Mouse (Mus musculus) ovary, postnatal 10 days (tissue): ENCODE data around the gene Slc16a7.

Source experiments
- DNase-seq: peaks from one replicate; pipeline ENCODE4 v3.0.0; 2022; ENCODE audit warnings: low spot score

Gene Slc16a7

DNA sequence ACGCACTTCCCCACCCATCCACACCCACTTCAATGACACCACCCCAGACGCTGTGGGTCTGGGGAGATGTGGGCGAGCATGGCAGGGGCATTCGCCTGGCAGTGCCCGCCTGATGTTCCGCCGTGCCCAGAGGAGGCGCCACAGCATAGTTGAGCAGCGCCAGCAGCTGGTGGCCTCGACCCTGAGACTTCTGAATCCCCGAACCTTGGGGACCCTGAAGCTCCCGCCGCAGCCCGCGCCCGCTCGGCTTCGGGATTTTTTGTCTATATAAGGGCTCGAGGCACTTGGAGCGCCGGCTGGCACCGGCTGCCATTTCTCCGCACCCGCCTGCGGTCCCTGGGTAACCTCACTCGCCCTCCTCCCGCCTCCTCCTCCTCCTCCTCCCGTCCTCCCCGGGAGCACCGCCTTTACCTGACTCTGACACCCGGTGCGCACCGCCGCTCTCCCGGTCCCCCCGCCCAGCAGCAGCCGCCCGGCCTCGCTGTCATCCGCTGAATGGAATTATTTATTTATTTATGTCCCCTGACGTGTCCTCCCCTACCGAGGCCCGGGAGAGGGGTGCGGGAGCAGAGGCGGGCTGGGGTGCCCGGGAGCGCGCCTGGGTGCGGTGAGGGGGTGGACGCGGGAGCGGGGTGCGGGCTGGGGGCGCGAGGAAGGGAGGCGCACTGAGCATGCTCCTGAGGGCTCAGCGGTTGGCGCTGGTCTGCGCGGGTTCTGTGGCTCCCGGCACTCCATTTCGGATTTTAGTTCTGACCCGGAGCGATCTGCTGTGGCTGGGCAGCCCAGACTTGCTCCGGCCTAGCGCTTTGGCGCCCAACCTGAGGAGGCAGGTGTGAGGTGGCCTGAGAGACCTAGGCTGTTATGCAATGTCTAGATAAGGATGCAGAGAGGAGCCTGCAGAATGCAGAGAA is at the start of gene Slc16a7:
Slc16a7 (minus strand) TSS at position 590 of the 911 bp plus-strand sequence.
- peak; percentile 62 for DNase-seq

DNA sequence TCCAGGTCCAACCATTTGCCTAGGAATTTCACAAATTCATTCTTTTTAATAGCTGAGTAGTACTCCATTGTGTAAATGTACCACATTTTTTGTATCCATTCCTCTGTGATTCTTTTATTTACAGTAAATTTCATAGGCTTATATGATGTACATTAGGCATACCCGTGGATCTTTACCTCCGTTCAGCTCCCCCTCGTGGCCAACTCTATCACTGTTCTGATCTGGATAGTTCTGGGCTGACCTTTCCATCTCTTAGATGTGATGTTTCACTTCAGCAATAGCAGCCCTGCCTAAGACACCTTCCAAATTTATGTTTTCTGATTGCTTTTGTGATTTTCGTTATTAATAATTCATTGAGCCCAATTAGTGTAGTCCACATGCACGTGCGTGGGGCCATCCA is 29.5 kb upstream of the Slc16a7 start:
- DNase-seq: no peak

DNA sequence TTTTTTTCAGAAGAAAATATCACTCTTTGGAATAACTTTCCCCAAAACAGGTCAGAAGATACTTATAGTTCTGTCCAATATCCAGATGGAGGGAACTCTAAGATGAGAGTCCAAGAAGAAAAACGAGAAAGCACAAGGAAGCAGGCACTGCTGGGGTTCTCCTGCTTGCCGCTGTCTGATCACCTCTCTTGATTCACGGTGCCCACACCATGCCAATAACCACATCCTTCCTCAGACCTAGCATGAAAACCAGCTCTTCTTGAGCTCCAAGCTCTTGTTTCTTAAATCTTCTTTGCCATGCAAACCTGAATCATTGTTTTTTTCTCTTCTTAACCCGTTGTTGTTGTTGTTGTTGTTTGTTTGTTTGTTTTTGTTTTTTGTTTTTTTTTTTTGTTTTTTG is 10.5 kb upstream of the Slc16a7 start:
- DNase-seq: no peak

DNA sequence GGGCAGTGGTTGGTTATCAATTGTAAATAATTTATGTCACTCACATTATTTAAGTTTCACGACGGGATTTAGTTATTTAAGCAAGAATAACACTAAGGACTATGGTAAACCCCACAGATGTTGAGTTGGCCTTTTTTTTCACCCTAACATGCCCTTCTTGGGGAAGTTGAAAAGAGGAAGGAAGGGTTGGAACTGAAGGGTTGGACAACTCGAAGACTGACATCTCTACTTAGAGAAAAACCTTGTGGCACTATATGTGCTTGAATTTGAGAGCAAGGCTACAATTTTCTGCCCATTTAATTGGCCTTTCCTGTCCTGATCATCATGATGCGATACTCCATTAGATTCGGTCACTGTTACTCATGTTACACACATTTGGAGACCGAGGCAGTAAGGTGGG is 746 bp upstream of the Slc16a7 start:
- no peak for DNase-seq

DNA sequence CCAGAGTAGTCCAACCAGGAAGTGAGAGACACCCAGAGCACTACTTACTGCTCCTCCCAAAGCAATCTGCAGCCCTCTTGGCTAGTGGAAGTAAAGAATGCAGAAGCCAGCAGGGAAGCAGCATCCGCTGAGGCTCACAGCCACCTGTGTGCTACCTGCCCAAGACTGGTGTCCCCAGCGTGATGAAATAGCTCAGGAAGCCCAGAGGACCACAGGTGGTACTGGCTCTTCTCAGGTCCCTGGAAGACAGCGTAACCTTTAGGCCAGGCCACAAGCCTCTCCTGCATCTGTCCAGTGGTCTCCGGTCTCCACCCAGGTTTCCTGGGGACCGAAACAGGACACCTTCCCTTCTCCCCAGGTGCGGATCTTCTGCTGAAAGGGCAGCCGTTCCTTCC is 787 bp downstream of the Slc16a7 start:
- DNase-seq: no peak

DNA sequence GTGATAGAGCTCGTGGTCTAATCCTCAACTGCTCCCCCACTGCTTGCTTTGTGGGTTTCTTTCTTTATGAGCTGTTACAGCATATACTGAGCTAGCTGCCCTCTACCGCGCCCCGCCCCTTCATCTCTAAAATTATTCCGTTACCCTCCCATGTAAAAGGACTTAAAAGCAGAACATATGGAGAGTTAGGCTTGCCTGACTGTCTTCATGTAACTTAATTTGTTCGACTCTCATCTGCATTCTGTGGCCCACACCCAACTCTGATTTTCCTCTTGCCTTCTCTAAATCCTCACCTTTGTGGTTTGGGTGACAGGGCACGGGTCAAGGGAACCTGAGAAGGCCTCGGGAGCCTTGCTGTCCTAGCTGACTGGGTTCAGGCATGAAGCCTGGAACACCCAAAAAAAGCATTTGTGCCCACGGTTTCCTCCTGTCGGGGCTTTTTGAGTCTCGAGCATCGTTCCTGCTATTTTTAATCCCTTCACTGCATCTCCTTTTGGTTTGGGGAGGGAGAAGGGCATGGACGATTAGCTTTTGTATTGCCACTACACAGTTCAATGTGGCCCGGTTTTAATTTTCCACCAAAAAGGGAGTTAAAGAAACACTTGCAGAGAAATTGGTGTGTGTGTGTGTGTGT is 1.4 kb downstream of the Slc16a7 start:
- no peak for DNase-seq

DNA sequence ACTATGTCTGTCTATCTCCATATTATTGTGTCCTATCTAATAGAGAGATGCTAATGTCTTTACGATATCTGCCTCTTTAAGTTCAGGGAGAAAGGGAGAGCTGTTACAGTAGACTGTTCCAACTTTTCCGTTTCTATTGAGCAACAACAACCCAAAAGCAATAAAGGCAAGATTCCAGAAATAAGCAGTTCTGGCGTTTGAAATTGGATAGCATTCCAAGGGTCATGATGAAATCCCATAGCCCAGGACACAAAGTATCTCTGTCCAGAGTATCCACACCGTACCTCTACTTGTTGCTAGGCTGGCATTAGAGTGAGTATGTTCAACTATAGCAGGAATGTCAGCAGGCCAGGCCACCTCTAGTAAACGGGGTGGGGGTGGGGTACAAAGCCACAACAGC is 13.7 kb downstream of the Slc16a7 start:
- no peak for DNase-seq

DNA sequence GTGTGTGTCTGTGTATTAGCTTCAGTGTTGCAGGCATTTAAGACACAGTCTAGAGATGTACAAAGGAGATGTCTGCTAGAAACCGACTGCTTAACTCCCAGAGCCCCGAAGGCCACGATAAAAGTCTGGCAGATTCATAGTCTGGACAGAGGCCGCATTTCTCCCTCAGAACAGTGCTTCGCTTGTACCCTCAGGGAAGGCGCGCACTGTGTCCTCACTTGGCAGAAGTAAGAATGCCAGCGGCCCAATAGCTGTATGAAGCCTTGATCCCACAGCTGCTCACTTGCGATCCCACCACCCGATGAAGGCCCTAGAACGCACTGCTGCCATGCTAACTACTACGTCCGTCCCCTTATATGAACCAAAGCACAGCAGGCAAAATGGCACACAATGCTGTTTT is 16.6 kb downstream of the Slc16a7 start:
- DNase-seq: no peak

DNA sequence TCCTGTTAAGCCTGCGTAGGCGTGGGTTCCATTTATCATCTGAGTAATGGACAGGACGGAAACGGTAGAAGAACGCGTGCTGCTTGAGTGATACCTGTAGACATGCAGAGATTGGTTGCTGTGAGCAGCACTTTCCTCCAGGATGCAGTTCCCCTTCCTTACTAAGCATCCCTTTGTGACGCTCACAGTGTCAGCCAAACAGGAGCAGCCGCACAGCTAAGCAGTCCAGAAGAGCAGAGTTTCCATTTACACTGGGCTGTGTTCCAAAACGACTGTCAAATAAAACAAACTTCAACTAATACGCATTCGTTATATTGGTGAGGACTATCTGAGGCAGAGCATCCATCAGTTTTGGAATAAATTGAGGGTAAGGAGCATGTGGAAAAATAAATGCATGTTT is 17.8 kb downstream of the Slc16a7 start:
- DNase-seq: no peak

DNA sequence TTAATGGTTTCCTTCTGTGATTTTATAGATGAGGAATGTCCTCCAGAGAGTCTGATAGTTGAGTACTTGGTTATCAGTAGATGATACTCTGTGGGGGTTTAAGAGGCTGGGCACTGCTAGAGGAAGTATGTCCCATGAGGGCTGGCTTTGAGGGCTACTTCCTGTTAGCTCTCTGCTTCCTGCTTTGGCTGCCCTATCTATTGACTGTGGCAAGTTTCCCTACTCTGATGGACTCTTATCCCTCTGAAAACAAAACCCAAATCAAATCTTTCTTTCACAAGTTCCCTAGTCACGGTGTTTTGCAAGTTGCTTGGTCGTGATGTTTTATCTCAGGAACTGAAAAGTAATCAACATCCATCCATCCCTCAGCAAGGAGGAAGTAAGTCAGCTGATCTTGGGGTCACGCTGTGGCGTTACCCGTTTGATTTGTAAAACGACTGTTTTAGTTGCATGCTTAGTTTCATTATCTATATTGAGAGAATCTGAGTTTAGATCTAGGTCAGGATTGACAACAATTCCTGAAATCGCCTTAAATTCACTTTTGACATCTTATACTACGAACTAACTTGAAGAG is 19.1 kb downstream of the Slc16a7 start:
- no peak for DNase-seq

DNA sequence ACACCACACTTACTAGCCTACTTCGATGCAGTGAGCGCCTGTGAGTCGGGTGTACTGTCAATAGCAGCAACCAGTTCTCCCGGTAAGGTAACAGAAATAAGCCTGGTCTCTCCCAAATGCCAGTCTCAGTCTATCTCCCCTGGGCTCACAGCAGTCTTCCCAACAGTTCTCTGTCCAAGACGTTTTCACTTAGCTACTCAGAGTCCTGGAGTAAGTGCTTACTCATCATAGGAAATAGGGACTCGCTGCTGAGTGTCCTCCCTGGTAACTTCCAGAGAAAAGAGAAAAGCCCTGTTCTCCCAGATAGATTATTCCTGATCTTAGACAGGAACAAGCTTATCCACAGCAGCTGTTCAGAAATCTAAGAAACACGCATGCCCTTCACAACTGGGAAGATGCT is 30.8 kb downstream of the Slc16a7 start:
- DNase-seq: no peak

DNA sequence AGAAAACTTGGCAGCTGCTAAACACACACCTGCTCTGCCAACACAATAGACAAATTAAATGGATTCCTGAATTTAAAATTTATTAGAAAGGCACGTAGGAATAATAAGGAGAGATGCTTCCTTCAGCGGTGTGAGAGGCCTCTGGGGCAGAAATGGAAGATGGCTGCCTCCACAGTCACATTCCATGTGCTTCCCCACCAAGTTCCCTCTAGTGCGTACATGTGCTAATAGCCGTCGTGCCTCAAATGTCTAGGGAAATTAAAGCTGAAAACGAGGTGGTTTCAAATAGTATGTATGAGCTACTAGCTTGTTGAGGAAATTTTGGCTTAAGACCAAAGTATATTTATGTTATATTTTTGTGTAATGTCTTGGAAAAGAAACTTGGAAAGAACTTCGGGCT is 36.5 kb downstream of the Slc16a7 start:
- no peak for DNase-seq

DNA sequence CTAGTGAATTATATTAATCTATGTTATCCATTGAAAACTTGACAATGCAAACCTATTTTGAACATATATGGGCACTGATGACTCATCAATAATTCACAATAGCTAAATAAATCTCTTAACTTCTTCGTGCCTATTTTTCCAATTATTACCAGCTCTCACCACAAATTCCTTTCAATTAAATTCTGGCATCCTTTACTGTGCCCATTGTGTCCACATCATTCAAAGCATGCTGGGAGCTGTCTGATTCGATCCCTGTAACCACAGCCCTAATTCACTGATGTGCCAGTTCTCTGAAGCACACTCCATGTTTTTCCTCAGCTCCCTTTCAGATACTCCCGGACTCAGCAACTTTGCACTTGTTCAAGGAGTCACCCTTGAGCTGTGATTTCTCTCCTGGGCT is 41.1 kb downstream of the Slc16a7 start:
- DNase-seq: no peak

DNA sequence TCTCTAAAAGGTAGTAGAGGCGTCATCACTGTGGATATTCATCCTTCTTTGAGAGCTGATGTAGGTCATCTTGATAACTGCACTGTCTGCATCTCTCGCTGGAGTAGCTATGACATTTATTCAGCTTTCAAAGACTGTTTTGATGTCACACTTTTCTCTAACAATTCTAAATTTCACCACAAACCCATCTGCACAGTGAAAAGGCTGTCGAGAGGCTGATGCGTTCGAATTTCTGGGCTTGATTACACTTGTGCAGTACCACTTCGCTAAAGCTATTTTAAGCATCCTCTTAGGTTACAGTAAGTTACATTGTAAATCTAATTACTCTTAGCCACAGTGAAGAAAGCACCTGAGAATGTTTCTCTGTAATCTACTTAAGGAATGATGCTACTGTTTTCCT is 42.1 kb downstream of the Slc16a7 start:
- DNase-seq: no peak

DNA sequence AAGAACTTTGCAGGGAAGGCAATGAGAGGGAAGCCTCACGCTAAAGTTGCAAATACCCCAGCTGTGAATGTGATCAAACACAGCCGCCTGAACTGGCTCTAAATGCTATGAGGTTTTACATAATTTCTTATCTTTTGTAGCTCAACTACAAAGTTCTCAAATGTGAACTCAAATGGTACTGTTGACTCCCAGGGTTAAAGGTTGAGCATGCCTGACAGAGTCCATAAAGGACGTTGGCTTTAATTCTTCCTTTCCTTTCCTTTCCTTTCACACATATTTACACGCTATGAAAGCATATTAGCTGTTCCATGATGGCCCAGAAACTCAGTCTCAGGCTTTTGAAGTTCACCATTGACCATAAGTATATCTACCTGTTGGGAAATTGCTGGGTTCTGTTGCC is 42.9 kb downstream of the Slc16a7 start:
- no peak for DNase-seq

DNA sequence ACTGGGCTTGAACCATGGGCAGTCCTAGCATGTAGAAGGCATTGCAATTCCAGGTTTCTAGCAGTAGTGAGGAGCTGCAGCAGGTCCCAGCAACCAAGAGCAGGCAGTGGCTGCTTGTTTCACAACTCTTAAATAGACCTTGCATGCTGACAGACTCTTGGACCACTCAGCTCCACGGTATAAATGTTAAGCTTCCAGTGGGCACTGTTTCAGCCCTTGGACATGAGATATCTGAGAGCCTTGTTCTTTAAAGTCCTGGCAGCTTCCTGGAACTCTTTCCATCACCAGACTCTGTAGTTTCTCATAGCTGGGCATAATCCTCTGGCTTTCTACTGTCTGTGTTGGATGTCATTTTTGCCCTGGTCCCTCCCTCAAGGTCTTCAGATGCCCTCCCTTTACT is 43.7 kb downstream of the Slc16a7 start:
- DNase-seq: no peak

DNA sequence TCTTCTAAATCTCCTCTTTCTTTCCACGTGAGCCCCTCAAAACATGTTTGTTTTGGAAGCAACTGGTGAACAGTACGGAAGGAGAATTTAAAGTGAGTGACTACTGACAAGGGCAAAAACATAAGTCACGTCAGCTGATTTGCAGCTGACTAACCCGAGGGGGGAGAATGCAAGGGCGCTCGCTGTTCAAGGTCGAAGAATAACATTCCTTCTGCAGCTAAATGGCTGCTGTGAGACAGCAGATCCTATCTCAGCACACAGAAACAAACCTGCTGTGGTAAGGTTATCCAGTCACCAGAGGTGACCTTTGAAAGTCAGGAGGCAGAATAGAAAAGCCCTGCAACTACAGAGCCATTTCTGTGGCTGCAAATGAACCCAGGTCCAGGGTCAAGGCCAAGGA is 47.1 kb downstream of the Slc16a7 start:
- DNase-seq: no peak

DNA sequence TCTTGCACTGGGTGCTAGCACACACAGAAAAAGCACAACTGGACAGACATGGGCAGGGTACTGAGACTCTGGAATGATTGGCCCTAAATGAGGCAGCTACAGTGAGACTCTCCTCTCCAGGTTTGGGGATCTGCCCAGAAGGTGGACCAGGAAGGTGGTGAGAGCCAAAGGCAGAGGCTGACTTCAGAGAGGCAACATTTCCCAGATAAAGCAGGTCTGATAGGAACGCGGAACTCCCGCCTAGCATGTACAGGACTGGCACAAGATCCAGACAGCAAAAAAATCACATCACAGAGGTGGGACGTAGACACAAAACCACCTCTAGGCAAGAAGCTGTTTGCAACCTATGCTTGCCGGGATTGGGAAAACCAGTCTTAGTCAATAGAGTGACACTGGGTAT is 55.5 kb downstream of the Slc16a7 start:
- DNase-seq: no peak

DNA sequence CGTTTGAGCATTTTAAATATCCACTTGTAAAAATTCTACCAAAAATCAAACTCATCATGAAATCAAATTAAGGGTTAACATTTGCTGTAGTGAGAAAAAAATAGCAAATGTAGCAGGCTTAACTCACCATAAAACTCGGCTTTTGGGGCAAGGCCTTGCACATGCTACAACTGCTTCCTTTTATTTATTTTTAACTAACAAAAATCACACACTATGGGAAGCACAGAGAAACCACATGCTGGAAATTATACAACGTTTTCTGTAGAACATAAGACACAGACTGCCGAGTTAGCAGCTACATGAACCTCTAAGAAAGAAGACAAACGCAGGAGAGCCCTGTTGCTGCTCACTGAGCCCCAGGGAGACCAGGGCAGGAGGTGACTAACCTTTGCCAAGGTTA is 57.9 kb downstream of the Slc16a7 start:
- DNase-seq: no peak

DNA sequence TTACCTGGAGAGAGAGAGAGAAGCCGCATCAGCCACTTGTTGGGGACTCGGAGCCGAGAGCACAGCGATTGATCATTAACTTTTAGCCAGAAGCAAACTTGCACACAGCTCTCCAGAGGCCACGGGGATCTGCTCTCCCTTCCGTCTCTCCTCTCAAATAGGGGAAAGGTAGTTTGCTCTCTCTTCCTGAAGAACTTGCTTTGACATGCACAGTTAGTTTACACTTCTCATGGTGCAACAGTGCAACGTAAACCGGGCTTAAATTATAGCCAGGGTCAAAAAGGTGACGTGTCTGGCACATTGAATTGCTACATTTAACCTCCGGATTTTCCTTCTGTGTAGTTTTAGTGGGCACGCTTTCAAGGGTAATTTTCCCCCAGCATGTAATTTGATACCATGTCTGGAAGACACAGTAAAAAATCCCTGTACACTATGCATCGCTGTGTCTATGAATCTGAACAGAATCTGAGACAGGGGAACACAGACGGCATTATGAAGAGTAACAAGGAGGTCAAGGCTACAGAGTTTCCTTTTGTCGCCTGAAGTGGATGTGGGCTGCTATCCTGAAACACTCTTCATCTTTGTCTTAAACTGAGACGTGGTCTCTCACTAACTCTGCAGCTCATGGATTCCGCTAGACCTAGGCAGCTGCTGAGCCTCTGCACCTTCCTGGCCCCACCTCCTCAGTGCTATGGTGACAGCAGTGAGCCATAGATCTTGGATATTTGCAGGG is 60.8 kb downstream of the Slc16a7 start:
- no peak for DNase-seq

DNA sequence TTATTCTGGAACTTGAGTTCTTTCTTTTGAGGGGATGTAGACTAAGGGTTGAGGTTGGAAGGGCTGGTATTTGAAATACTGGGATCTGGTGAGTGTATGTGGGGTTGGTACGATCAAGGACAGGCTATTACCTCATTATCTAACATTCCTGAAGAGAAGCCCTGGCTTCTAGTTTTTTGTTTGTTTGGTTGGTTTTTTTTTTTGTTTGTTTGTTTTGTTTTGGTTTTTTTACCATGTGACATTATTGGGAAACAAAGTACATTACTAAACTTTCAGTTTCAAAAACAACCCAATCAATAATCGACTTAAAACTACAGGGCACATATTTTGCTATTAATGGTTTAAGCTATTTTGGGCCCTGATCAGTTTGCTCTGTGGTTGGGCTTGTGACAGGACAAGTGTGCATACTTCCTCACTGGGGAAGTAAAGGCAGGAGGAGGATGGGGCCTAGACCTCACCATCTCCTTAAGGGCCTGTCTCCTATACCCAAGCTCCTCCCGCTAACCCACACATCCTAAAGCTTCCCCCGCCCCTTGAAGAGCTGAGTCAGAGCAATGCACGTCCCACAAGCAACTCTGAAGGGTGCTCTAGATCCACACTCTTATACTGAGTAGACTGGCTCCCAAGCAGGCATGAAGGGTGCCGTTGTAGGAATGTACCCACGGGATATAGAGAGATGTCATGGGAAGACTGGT is 64.2 kb downstream of the Slc16a7 start:
- DNase-seq: no peak
